9 mouse cellular contexts compared by ENCODE assay signal in genomic region chr7:19306819-19307738, GRCm38 (mm10). TPM values are rescaled to one million over a fixed set of nuclear protein-coding genes. Genes with fewer than 3 reads are reported as not detected.
A peak's percentile ranks its signal among the peaks of the same experiment; 100 is the strongest.
DNase-seq lines count a peak whose midpoint lies in the region; ATAC-seq and TF ChIP-seq lines count a peak whose summit lies in the region.
"Had no signal": no experiment of that assay in that cellular context is flagged by ENCODE, and none has a peak within 500 bp of the region (broad histone marks: within the 10 kb centered on the region; RNA-seq: fewer than 3 reads in every experiment).

No protein-coding gene starts in this region.

- H3K27me3 ChIP-seq in heart, embryonic 15.5 days, result peaks cover 50% of the 10 kb centered on the region
- H3K27me3 ChIP-seq in embryonic facial prominence, embryonic 13.5 days, result peaks cover 57% of the 10 kb centered on the region
- peaks cover 54% of the 10 kb centered on the region for H3K27me3 ChIP-seq in limb, embryonic 14.5 days (ENCODE audit: control insufficient read depth, insufficient read depth, low read length)

- no peak for TF ChIP-seq POLR2A in limb, embryonic 14.5 days (IDR thresholded peaks at IDR 0.05; ENCODE audit: borderline replicate concordance, extremely low read depth, insufficient read depth, insufficient read length)

- H3K4me1 ChIP-seq in heart, embryonic 15.5 days (replicated peaks), result peaks cover 41% of the 10 kb centered on the region
- peaks cover 40% of the 10 kb centered on the region for H3K4me1 ChIP-seq in embryonic facial prominence, embryonic 13.5 days
- H3K4me1 ChIP-seq in limb, embryonic 14.5 days (ENCODE audit: control insufficient read depth, insufficient read depth, low read length), result peaks cover 20% of the 10 kb centered on the region

- WGBS in heart, embryonic 15.5 days, result 71% methylated on average over 25 of the region's 25 CpGs
- WGBS in embryonic facial prominence, embryonic 13.5 days, result 70% methylated on average over 25 of the region's 25 CpGs
- WGBS in limb, embryonic 14.5 days, result 69% methylated on average over 25 of the region's 25 CpGs

- no peak overlapping the region; the same call in 1 of the 2 replicates for H3K4me3 ChIP-seq in heart, embryonic 15.5 days
- peak overlapping the region; percentile 66 for H3K4me3 ChIP-seq in embryonic facial prominence, embryonic 13.5 days
- peak overlapping the region; percentile 57; the same call in 1 of the 2 replicates for H3K4me3 ChIP-seq in limb, embryonic 14.5 days (replicated peaks; ENCODE audit: low read length)

- H3K9me3 ChIP-seq in heart, embryonic 15.5 days (replicated peaks), result no peaks in the 10 kb centered on the region
- no peaks in the 10 kb centered on the region for H3K9me3 ChIP-seq in embryonic facial prominence, embryonic 13.5 days
- no peaks in the 10 kb centered on the region for H3K9me3 ChIP-seq in limb, embryonic 14.5 days (ENCODE audit: control insufficient read depth, low read length)

- H3K27ac ChIP-seq in heart, embryonic 15.5 days, result no peak overlapping the region
- H3K27ac ChIP-seq in embryonic facial prominence, embryonic 13.5 days, result no peak overlapping the region
- H3K27ac ChIP-seq in limb, embryonic 14.5 days (replicated peaks; ENCODE audit: low read depth, low read length), result no peak overlapping the region

- intact Hi-C loops in heart, postnatal 14 days (cut with DNase I), result no loop called here

- H3K9ac ChIP-seq in heart, embryonic 15.5 days, result no peak overlapping the region
- no peak overlapping the region for H3K9ac ChIP-seq in embryonic facial prominence, embryonic 13.5 days
- H3K9ac ChIP-seq in limb, embryonic 14.5 days (ENCODE audit: low read depth, low read length, severe bottlenecking), result no peak overlapping the region

- H3K36me3 ChIP-seq in heart, embryonic 15.5 days, result no peaks in the 10 kb centered on the region
- no peaks in the 10 kb centered on the region for H3K36me3 ChIP-seq in embryonic facial prominence, embryonic 13.5 days
- H3K36me3 ChIP-seq in limb, embryonic 14.5 days (ENCODE audit: control insufficient read depth, insufficient read depth, low read length), result no peaks in the 10 kb centered on the region

- DNase-seq in heart, postnatal 14 days, result no peak
- peak; percentile 63 for DNase-seq in CD4-positive helper T cell, adult 2 months (ENCODE audit: low read depth, low spot score)
- no peak for DNase-seq in limb, embryonic 14.5 days (ENCODE audit: low spot score)
- DNase-seq in layer of hippocampus, adult 11-12 months (ENCODE audit: low spot score), result no peak
- no peak for DNase-seq in retina, embryonic 14.5 days (ENCODE audit: low spot score)

- H3K4me2 ChIP-seq in heart, embryonic 15.5 days, result peak overlapping the region; percentile 99
- H3K4me2 ChIP-seq in embryonic facial prominence, embryonic 13.5 days, result peak overlapping the region; percentile 99
- H3K4me2 ChIP-seq in limb, embryonic 14.5 days (replicated peaks; ENCODE audit: low read depth, low read length, severe bottlenecking), result 0 out of 2 replicates have a peak overlapping the region, but pooled peaks have one; percentile 92

- ATAC-seq in heart, embryonic 15.5 days (replicated peaks; ENCODE audit: insufficient number of reproducible peaks, insufficient read depth, low FRiP score, low read depth), result no peak
- ATAC-seq in embryonic facial prominence, embryonic 13.5 days (ENCODE audit: insufficient number of reproducible peaks, insufficient read depth, low FRiP score, low TSS enrichment, low read depth), result no peak
- ATAC-seq in limb, embryonic 14.5 days (ENCODE audit: low FRiP score, low read depth), result no peak
- no peak for ATAC-seq in erythroid progenitor cell, adult 5-6 weeks (replicated peaks; ENCODE audit: low FRiP score, poor library complexity, severe bottlenecking)

RNA-seq across cellular contexts. Expression of gene Fosb, which starts 2.8 kb away (rescaled TPM):
- polyA plus RNA-seq in heart, embryonic 15.5 days (2015; fragmentation: Nextera tagmentation; extraction: Ambion mirVana), result 0.20 and 0.47 TPM in 2 replicates
- total RNA-seq in heart, postnatal 14 days (2021), result 1 to 10 TPM in 1 of 2 experiments, under 1 TPM in 1; 0.60 to 1.2 TPM
- 0.06 and 0.23 TPM in 2 replicates for polyA plus RNA-seq in embryonic facial prominence, embryonic 13.5 days (2015; fragmentation: Nextera tagmentation; extraction: Ambion mirVana)
- 0.69 and 0.88 TPM in 2 replicates for polyA plus RNA-seq in limb, embryonic 14.5 days (2012; rRNA removed)
- 0.14 and 0.28 TPM in 2 replicates for polyA plus RNA-seq in limb, embryonic 14.5 days (2014; fragmentation: Nextera tagmentation; extraction: Ambion mirVana)
- 6.3 and 7.9 TPM in 2 replicates for total RNA-seq in erythroid progenitor cell, adult 5-6 weeks (2015; ENCODE audit: low replicate concordance)
- 1.3 and 3.3 TPM in 2 replicates for total RNA-seq in erythroid progenitor cell, adult 5-6 weeks (2017; ENCODE audit: low replicate concordance)

RNA-seq across cellular contexts. Expression of gene Rtn2, which starts 24.7 kb away (rescaled TPM):
- 27.2 TPM in 2 replicates for polyA plus RNA-seq in heart, embryonic 15.5 days (2015; fragmentation: Nextera tagmentation; extraction: Ambion mirVana)
- 100 to 1,000 TPM; 106 to 122 TPM for total RNA-seq in heart, postnatal 14 days (2021)
- 10.2 and 11.7 TPM in 2 replicates for polyA plus RNA-seq in embryonic facial prominence, embryonic 13.5 days (2015; fragmentation: Nextera tagmentation; extraction: Ambion mirVana)
- 44.3 and 59.4 TPM in 2 replicates for polyA plus RNA-seq in limb, embryonic 14.5 days (2012; rRNA removed)
- 22.5 and 30.6 TPM in 2 replicates for polyA plus RNA-seq in limb, embryonic 14.5 days (2014; fragmentation: Nextera tagmentation; extraction: Ambion mirVana)
- 4.0 TPM in 1 of 2 replicates, not detected in the other for total RNA-seq in erythroid progenitor cell, adult 5-6 weeks (2015; ENCODE audit: low replicate concordance)
- not detected in 2 replicates for total RNA-seq in erythroid progenitor cell, adult 5-6 weeks (2017; ENCODE audit: low replicate concordance)

RNA-seq across cellular contexts. Expression of gene Ppm1n, which starts 27.2 kb away (rescaled TPM):
- polyA plus RNA-seq in heart, embryonic 15.5 days (2015; fragmentation: Nextera tagmentation; extraction: Ambion mirVana), result 0.11 and 0.16 TPM in 2 replicates
- total RNA-seq in heart, postnatal 14 days (2021), result not detected
- polyA plus RNA-seq in embryonic facial prominence, embryonic 13.5 days (2015; fragmentation: Nextera tagmentation; extraction: Ambion mirVana), result not detected in 2 replicates
- polyA plus RNA-seq in limb, embryonic 14.5 days (2012; rRNA removed), result not detected in 2 replicates
- polyA plus RNA-seq in limb, embryonic 14.5 days (2014; fragmentation: Nextera tagmentation; extraction: Ambion mirVana), result not detected in 2 replicates
- total RNA-seq in erythroid progenitor cell, adult 5-6 weeks (2015; ENCODE audit: low replicate concordance), result not detected in 2 replicates
- total RNA-seq in erythroid progenitor cell, adult 5-6 weeks (2017; ENCODE audit: low replicate concordance), result not detected in 2 replicates
- total RNA-seq: left cerebral cortex, adult 18-20 months had no signal

RNA-seq across cellular contexts. Expression of gene Vasp, which starts 35.5 kb away (rescaled TPM):
- 81.2 and 81.6 TPM in 2 replicates for polyA plus RNA-seq in heart, embryonic 15.5 days (2015; fragmentation: Nextera tagmentation; extraction: Ambion mirVana)
- total RNA-seq in heart, postnatal 14 days (2021), result 10 to 100 TPM; 55.7 to 59.1 TPM
- polyA plus RNA-seq in embryonic facial prominence, embryonic 13.5 days (2015; fragmentation: Nextera tagmentation; extraction: Ambion mirVana), result 57.3 and 64.0 TPM in 2 replicates
- polyA plus RNA-seq in limb, embryonic 14.5 days (2012; rRNA removed), result 126 and 169 TPM in 2 replicates
- polyA plus RNA-seq in limb, embryonic 14.5 days (2014; fragmentation: Nextera tagmentation; extraction: Ambion mirVana), result 66.7 and 67.0 TPM in 2 replicates
- 34.0 and 58.7 TPM in 2 replicates for total RNA-seq in erythroid progenitor cell, adult 5-6 weeks (2015; ENCODE audit: low replicate concordance)
- total RNA-seq in erythroid progenitor cell, adult 5-6 weeks (2017; ENCODE audit: low replicate concordance), result 17.9 and 26.7 TPM in 2 replicates

RNA-seq across cellular contexts. Expression of gene Ercc1, which starts 37.5 kb away (rescaled TPM):
- polyA plus RNA-seq in heart, embryonic 15.5 days (2015; fragmentation: Nextera tagmentation; extraction: Ambion mirVana), result 59.8 and 60.3 TPM in 2 replicates
- 10 to 100 TPM; 41.1 to 48.0 TPM for total RNA-seq in heart, postnatal 14 days (2021)
- polyA plus RNA-seq in embryonic facial prominence, embryonic 13.5 days (2015; fragmentation: Nextera tagmentation; extraction: Ambion mirVana), result 93.2 and 106 TPM in 2 replicates
- 72.3 and 93.5 TPM in 2 replicates for polyA plus RNA-seq in limb, embryonic 14.5 days (2012; rRNA removed)
- polyA plus RNA-seq in limb, embryonic 14.5 days (2014; fragmentation: Nextera tagmentation; extraction: Ambion mirVana), result 74.3 and 86.1 TPM in 2 replicates
- total RNA-seq in erythroid progenitor cell, adult 5-6 weeks (2015; ENCODE audit: low replicate concordance), result 3.6 and 12.6 TPM in 2 replicates
- total RNA-seq in erythroid progenitor cell, adult 5-6 weeks (2017; ENCODE audit: low replicate concordance), result 1.2 and 1.8 TPM in 2 replicates
